Mouse (Mus musculus) effector memory CD4-positive, alpha-beta T cell, adult 7 months (primary cell): Measurements from ENCODE around the gene Blm. TPM values are rescaled to one million over a fixed set of nuclear protein-coding genes. Genes with fewer than 3 reads are reported as not detected.

ENCODE experiments used
- polyA plus RNA-seq: library from polyadenylated mRNA; unstranded; fragments of 100-300 nt; shearing (Covaris generic); gene quantifications from one replicate; pipeline ENCODE4 v1.2.1, GENCODE M21; 2017

Gene Blm
- 9.7 TPM for polyA plus RNA-seq

GRCm38 (mm10) chr7:80535009-80535744 lies at the start of gene Blm:
Blm (minus strand) TSS chr7:80535119.

GRCm38 (mm10) chr7:80405188-80405695 lies 129.7 kb downstream of the Blm start, which contains the start of gene Furin:
Furin (minus strand) TSS chr7:80405436.

Other genes with a start within 250 kb of the Blm start
- gene Prc1, start 240.7 kb downstream of the Blm start, polyA plus RNA-seq: 9.6 TPM
- gene Rccd1, start 210.7 kb downstream of the Blm start, polyA plus RNA-seq: 36.5 TPM
- gene Unc45a, start 194.1 kb downstream of the Blm start, polyA plus RNA-seq: 177 TPM
- gene Hddc3, start 192.0 kb downstream of the Blm start, polyA plus RNA-seq: 1.6 TPM
- 86.1 TPM for gene Man2a2, start 163.7 kb downstream of the Blm start, polyA plus RNA-seq
- gene Fes, start 147.2 kb downstream of the Blm start, polyA plus RNA-seq: 5.0 TPM
- 265 TPM for gene Furin, start 129.7 kb downstream of the Blm start, polyA plus RNA-seq
- 33.4 TPM for gene Crtc3, start 153.8 kb upstream of the Blm start, polyA plus RNA-seq